ENCODE assay signal across 10 mouse cellular contexts in the genomic region with DNA sequence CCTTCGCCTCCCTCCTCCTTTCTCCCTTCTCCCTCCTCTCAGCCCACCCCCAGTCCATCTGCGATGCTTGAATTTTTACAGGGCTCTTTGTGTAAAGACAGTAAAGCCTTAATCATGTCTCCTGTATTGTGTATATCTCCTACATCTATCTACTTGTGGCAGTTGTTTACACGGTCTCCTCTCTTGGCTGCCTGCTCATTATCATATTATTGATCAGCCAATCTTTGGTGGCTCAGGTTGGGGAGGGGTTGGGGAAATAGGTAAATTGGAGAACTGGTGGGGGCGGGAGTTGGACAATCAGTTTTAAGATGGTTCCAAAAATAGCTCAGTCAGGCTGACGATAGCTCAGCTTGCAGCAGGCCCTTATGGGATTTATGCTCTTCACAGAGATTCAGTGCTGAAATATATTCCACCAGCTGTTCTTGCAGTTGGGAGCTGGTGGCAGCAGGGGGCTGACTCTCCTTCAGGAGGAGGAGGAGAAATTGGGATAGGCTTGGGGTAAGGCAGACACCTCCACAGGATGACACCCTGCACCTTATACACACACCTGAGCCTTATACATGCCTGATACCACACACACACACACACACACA.
DNase-seq lines count a peak whose midpoint lies in the region; ATAC-seq lines count a peak whose summit lies in the region.
"Had no signal": no experiment of that assay in that cellular context is flagged by ENCODE, and none has a peak within 500 bp of the region (broad histone marks: within the 10 kb centered on the region; RNA-seq: fewer than 3 reads in every experiment).

No protein-coding gene starts in this region.

- DNase-seq in ZHBTc4 (ENCODE audit: low read depth, low spot score): peak; percentile 1
- DNase-seq in embryonic facial prominence, embryonic 14.5 days (ENCODE audit: low spot score): peak; percentile 23
- DNase-seq in layer of hippocampus, adult 8-10 months (ENCODE audit: low spot score in 2 of 2): peak; percentile 60 to 71
- DNase-seq in spleen, postnatal 14 days (ENCODE audit: low spot score in 2 of 2): no peak
- no peak for DNase-seq in adrenal gland, postnatal 10 days
- DNase-seq: cerebellum, adult 9-11 months; lung, postnatal 36 days had no signal

- no peak for ATAC-seq in embryonic facial prominence, embryonic 14.5 days (ENCODE audit: low read depth)
- peak; percentile 86 for ATAC-seq in midbrain, embryonic 15.5 days (replicated peaks)
- ATAC-seq in erythroid progenitor cell, adult 5-6 weeks (replicated peaks; ENCODE audit: low FRiP score, poor library complexity, severe bottlenecking): no peak
- ATAC-seq: activated CD4-positive, CD25-positive, alpha-beta regulatory T cell, adult 4 months had no signal

- no peaks in the 10 kb centered on the region for H3K9me3 ChIP-seq in embryonic facial prominence, embryonic 14.5 days (ENCODE audit: control insufficient read depth, low read length)
- H3K9me3 ChIP-seq in midbrain, embryonic 15.5 days: no peaks in the 10 kb centered on the region

- H3K4me1 ChIP-seq in embryonic facial prominence, embryonic 14.5 days (ENCODE audit: control insufficient read depth, insufficient read depth, low read length): no peaks in the 10 kb centered on the region
- peaks cover 5% of the 10 kb centered on the region; the same call in 1 of the 2 replicates for H3K4me1 ChIP-seq in midbrain, embryonic 15.5 days

- H3K4me3 ChIP-seq in embryonic facial prominence, embryonic 14.5 days (ENCODE audit: low read depth, low read length): no peak overlapping the region
- H3K4me3 ChIP-seq in midbrain, embryonic 15.5 days: no peak overlapping the region

- H3K9ac ChIP-seq in embryonic facial prominence, embryonic 14.5 days (ENCODE audit: low read depth, low read length): no peak overlapping the region
- H3K9ac ChIP-seq in midbrain, embryonic 15.5 days: no peak overlapping the region

- H3K4me2 ChIP-seq in embryonic facial prominence, embryonic 14.5 days (ENCODE audit: low read depth, low read length): no peak overlapping the region
- no peak overlapping the region for H3K4me2 ChIP-seq in midbrain, embryonic 15.5 days

- H3K27me3 ChIP-seq in embryonic facial prominence, embryonic 14.5 days (replicated peaks; ENCODE audit: control insufficient read depth, insufficient read depth, low read length): no peaks in the 10 kb centered on the region
- H3K27me3 ChIP-seq in midbrain, embryonic 15.5 days (replicated peaks): no peaks in the 10 kb centered on the region

- 41% methylated on average over 5 of the region's 5 CpGs for WGBS in embryonic facial prominence, embryonic 14.5 days
- WGBS in midbrain, embryonic 15.5 days: 28% methylated on average over 5 of the region's 5 CpGs

- no peak overlapping the region for H3K27ac ChIP-seq in embryonic facial prominence, embryonic 14.5 days (replicated peaks; ENCODE audit: low read depth, low read length)
- H3K27ac ChIP-seq in midbrain, embryonic 15.5 days: peak overlapping the region; percentile 51; the same call in 1 of the 2 replicates

- H3K36me3 ChIP-seq in embryonic facial prominence, embryonic 14.5 days (ENCODE audit: control insufficient read depth, insufficient read depth, low read length): no peaks in the 10 kb centered on the region
- no peaks in the 10 kb centered on the region for H3K36me3 ChIP-seq in midbrain, embryonic 15.5 days (replicated peaks)

Comparison
In these comparisons a context has a peak if more than half of its experiments do, and no peak if none do; other contexts are left out.
1. DNase-seq: peak in ZHBTc4 (single experiment), embryonic facial prominence, embryonic 14.5 days (single experiment) and layer of hippocampus, adult 8-10 months (2 of 2); none in spleen, postnatal 14 days (0 of 2) and adrenal gland, postnatal 10 days (single experiment).